Mouse (Mus musculus): Measurements from ENCODE around the gene Lrp6. TPM values are rescaled to one million over a fixed set of nuclear protein-coding genes. Genes with fewer than 3 reads are reported as not detected.

Gene Lrp6
- polyA plus RNA-seq, 1 experiment from 2014 or later = 57.6 TPM

GRCm38 (mm10) chr6:134407226-134407625, 159.5 kb downstream of the Lrp6 start:
- WGBS (ENCODE audit: missing documents) = 87% methylated on average over 5 of the region's 5 CpGs

GRCm38 (mm10) chr6:134403684-134404070, 163.1 kb downstream of the Lrp6 start:
- Histone ChIP-seq H3K27ac (no peak overlapping the region), H3K36me3 (ENCODE audit: inconsistent target) (no peaks in the 10 kb centered on the region), H3K4me3 (ENCODE audit: inconsistent target) (no peak overlapping the region), H3K79me2 (ENCODE audit: inconsistent target) (no peaks in the 10 kb centered on the region)
- WGBS (ENCODE audit: missing documents) = 89% methylated on average over 9 of the region's 9 CpGs

More at GRCm38 (mm10) chr6:134407226-134407625, 159.5 kb downstream of the Lrp6 start:
- H3K79me2 ChIP-seq (ENCODE audit: inconsistent target) = no peaks in the 10 kb centered on the region
- H3K4me3 ChIP-seq (ENCODE audit: inconsistent target) = no peak overlapping the region
- H3K36me3 ChIP-seq (ENCODE audit: inconsistent target) = no peaks in the 10 kb centered on the region
- no peak overlapping the region for H3K27ac ChIP-seq

- 47% methylated on average over 15 of the region's 16 CpGs for WGBS (ENCODE audit: missing documents)
- H3K27ac ChIP-seq = no peak overlapping the region
- no peaks in the 10 kb centered on the region for H3K79me2 ChIP-seq (ENCODE audit: inconsistent target)
- no peaks in the 10 kb centered on the region for H3K36me3 ChIP-seq (ENCODE audit: inconsistent target)
- no peak overlapping the region for H3K4me3 ChIP-seq (ENCODE audit: inconsistent target)
Observed at GRCm38 (mm10) chr6:134402914-134403683, 163.7 kb downstream of the Lrp6 start.

Other genes with a start within 250 kb of the Lrp6 start
- gene Bcl2l14, start 170.6 kb downstream of the Lrp6 start, polyA plus RNA-seq (2018) = 0.09 to 0.39 TPM in 2 of 3 replicates, not detected in the other
- 1.2 to 2.0 TPM (median 1.2 TPM) in 3 replicates for gene Mansc1, start 65.5 kb upstream of the Lrp6 start, polyA plus RNA-seq (2018)
- 2.5 to 6.9 TPM (median 5.1 TPM) in 3 replicates for gene Borcs5, start 72.5 kb upstream of the Lrp6 start, polyA plus RNA-seq (2018)
- gene Dusp16, start 225.7 kb upstream of the Lrp6 start, polyA plus RNA-seq (2018) = 3.8 to 6.6 TPM (median 5.5 TPM) in 3 replicates